Mouse (Mus musculus): Measurements from ENCODE around the gene Cebpa.

Gene Cebpa

DNA sequence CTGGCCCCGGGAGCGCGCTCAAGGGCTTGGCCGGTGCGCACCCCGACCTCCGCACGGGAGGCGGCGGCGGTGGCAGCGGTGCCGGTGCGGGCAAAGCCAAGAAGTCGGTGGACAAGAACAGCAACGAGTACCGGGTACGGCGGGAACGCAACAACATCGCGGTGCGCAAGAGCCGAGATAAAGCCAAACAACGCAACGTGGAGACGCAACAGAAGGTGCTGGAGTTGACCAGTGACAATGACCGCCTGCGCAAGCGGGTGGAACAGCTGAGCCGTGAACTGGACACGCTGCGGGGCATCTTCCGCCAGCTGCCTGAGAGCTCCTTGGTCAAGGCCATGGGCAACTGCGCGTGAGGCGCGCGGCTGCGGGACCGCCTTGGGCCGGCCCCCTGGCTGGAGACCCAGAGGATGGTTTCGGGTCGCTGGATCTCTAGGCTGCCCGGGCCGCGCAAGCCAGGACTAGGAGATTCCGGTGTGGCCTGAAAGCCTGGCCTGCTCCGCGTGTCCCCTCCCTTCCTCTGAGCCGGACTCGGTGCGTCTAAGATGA is 1.1 kb downstream of the Cebpa start:
- DNase-seq (ENCODE audit: extremely low spot score) = peak; percentile 38

DNA sequence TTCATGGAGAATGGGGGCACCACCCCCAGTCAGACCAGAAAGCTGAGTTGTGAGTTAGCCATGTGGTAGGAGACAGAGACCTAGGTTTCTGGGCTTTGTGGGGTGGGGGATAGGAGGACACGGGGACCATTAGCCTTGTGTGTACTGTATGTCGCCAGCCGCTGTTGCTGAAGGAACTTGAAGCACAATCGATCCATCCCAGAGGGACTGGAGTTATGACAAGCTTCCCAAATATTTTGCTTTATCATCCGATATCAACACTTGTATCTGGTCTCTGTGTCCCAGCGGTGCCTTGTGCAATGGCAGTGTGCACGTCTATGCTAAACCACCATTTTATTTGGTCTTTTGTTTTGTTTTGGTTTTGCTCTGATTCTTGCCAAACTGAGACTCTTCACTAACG is 2.1 kb downstream of the Cebpa start:
- DNase-seq (ENCODE audit: extremely low spot score) = no peak

DNA sequence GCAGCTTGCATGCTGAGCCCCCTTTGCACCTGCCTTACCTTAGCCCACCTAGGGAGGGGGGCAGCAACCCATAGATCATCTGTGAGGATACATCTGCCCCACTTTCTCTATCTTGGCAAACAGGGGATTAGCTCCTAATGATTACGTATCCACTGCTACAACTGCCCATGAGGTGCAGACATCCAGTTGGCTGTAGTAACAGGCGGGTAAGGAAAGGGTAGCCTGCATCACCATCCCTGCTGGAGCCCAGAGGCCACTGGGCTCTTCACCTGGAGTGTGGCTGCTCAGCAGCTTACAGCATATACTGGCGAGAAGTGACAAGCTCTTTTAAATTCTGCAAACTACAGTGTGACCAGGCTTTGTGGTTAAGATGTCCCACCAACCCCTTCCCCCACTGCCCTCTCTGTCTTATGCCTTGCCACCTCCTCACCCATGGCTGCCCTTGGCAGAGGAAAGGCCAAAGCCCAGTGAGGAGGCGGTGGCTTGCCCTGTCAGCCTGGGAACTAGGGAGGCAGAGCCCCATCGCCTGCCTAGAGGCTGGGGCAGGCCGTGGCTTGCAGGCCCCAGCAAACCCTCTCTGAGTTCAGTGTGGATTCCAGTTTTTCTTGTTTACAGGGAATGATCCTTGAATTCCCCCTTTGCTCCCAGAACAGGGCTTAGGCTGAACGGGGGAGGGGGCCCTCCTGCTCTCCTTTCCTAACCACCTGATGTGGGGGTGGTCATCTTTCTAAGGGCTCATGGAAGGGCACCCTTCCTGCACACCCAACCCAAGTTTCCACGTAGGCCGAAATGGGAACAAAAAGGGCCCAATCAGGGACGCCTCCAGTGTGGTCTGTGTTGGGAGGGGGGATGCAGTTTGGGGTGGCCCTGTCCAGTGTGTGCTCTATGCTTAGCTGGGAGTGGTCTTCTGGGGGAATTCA is 3.6 kb downstream of the Cebpa start:
- DNase-seq (ENCODE audit: extremely low spot score) = no peak

GRCm38 (mm10) chr7:35123431-35123953 is 4.4 kb downstream of the Cebpa start:
- no peak for DNase-seq (ENCODE audit: extremely low spot score)

- DNase-seq (ENCODE audit: extremely low spot score) = no peak
These were observed 5.1 kb downstream of the Cebpa start for GRCm38 (mm10) chr7:35124216-35124615.

GRCm38 (mm10) chr7:35124745-35125144 is 5.7 kb downstream of the Cebpa start:
- DNase-seq (ENCODE audit: extremely low spot score) = no peak

- no peak for DNase-seq (ENCODE audit: extremely low spot score)
These were observed 6.9 kb downstream of the Cebpa start for GRCm38 (mm10) chr7:35125971-35126370.

- no peak for DNase-seq (ENCODE audit: extremely low spot score)
These were observed 7.9 kb downstream of the Cebpa start for GRCm38 (mm10) chr7:35127001-35127400.

DNA sequence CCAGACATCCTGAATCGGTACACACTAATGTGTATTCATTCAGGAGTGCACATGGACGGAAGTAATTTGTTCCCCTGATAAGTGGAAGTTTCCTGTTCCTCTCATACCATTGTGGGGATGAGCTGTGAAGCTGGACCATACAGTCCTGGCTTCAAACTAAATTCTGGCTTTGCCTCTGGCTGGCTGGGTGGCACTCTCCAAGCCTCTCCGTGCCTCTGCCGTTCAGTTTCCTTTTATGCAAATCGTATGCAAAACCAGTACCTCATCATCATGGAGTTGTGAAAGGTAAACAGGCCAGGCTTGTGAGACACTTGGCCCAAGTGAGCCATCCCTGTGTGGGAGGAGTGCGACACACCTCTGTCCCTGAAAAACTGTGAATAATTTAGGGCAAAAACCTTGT is 8.6 kb downstream of the Cebpa start:
- no peak for DNase-seq (ENCODE audit: extremely low spot score)

DNA sequence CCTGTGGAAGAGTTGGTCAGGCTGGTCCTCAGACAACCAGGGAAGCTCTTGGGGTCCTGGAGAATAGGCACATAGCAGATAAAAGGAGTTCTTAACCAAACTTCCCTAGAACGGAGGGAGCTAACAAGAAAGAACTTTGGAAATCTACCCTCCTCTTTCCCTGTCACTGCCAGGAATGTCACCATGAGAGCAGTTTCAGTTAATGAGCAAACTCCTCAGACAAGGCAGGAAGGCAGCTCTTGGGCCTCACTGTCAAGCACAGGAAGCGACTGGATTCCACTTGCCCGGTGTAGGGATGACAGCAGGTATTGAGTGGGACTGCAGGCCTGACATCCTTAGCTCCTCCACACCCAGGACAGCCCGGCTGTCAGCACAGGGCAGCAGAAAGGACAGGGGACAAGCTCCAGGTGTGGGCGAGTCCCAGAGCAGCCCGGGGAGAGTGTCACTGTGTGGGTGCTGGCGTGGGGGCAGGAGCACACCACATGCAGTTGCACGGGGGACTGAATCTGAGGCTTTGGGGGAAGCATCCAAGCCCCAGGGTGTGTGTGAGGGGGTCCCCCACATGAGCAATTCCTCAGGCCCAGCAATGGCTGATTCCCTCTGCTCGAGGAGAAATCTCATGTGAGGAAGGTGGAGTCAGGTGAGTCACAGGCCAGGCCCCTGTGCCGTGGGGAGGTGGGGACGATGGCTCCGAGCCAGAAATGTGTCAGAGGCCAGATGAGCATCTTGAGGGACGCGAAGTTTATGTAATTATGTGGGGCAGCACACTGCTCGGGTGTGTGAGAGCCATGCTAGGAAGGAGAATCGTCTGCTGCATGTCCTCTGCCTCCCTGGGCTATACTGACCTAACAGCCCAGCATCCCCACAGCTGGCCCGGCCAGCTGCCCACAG is 9.8 kb downstream of the Cebpa start:
- DNase-seq (ENCODE audit: extremely low spot score) = no peak

- DNase-seq (ENCODE audit: extremely low spot score) = no peak
These were observed 11.1 kb downstream of the Cebpa start for GRCm38 (mm10) chr7:35130059-35130738.

DNA sequence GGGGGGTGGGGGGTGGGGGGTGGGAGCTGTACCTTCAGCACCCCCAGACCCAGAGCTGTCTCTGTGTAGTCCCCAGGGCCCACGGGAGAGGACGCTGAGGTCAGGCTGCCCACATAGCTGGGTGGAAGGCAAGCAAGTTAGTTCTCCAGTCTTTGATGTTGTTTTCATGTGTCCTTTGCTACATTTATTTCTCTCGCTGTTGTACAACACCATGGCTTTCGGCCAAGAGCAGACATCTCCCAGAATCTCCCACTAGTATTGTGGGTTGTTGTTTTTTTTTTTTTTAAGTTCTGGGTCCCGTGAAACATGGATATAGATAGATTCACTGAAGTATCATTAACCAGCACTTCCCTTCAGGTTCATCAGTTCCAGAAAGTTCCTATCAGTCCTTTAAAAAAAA is 11.8 kb downstream of the Cebpa start:
- no peak for DNase-seq (ENCODE audit: extremely low spot score)

GRCm38 (mm10) chr7:35131601-35132000 is 12.5 kb downstream of the Cebpa start:
- no peak for DNase-seq (ENCODE audit: extremely low spot score)

- no peak for DNase-seq (ENCODE audit: extremely low spot score)
These were observed 15.5 kb downstream of the Cebpa start for GRCm38 (mm10) chr7:35134621-35135020.

GRCm38 (mm10) chr7:35137524-35137923 is 18.4 kb downstream of the Cebpa start:
- no peak for DNase-seq (ENCODE audit: extremely low spot score)

GRCm38 (mm10) chr7:35138481-35138880 is 19.4 kb downstream of the Cebpa start:
- no peak for DNase-seq (ENCODE audit: extremely low spot score)

DNA sequence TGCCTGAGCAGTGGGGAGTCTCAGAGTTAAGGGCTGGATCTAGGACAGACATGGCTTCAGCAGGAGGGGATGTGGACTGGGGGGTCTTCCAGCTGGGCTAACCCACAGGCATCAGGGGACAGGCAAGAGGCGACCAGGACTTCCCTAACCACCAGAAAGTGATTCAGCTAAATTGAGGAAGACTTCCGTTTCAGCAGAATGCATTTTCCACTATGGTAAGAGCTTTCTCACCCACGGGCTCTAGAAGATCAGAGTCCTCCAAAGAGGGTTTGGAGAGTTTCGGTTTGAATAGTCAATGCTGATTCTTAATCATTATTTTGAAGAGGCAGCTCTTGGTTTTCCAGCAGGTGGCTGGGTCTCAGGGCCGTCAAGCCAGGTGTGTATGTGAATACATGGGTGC is 20.8 kb downstream of the Cebpa start:
- DNase-seq (ENCODE audit: extremely low spot score) = no peak

DNA sequence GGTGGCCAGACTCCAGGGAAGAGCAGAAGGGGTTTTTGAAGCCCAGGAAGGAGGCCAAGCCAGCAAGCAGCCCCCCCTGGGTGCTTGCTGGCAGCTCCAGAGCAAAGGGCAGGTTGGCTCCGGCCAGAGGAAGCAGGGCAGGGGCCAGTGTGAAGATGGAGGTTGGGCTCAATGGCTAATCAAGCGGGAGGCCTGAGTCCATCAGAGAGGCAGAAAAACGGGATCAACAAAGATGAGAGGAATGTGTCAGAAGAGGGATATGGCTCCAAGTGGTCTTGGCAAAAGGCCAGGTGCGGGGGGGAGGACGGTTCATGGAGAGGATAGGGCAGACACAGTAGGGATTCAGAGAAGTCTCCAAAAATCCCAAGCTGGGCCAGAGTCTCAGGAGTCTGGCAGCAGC is 22.4 kb downstream of the Cebpa start:
- DNase-seq (ENCODE audit: extremely low spot score) = no peak

GRCm38 (mm10) chr7:35142522-35142921 is 23.4 kb downstream of the Cebpa start:
- DNase-seq (ENCODE audit: extremely low spot score) = no peak

- DNase-seq (ENCODE audit: extremely low spot score) = peak; percentile 17
These were observed 24.9 kb downstream of the Cebpa start for GRCm38 (mm10) chr7:35143864-35144618.

- DNase-seq (ENCODE audit: extremely low spot score) = no peak
These were observed 26.0 kb downstream of the Cebpa start for GRCm38 (mm10) chr7:35145068-35145467.
